26 mouse cellular contexts compared by ENCODE assay signal in the genomic region with DNA sequence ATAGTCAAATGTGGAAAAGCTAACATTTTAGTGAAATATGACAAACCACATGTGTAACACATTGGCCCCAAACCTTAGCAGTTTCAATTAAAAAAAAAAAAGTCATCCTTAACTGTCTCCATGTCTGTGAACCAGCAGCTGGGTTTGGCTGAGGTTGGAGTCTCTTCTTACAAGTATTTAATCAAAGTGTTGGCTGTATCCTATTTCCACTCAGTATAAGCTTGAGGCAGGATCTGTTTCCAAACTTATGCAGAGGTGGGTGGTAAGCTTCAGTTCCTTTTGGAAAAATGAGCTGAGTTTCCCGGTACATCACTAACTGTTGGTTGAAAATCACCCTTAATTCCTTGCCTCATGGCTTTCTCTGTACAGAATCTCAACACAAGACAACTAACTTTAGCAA.
DNase-seq lines count a peak whose midpoint lies in the region; ATAC-seq and TF ChIP-seq lines count a peak whose summit lies in the region.
"Had no signal": no experiment of that assay in that cellular context is flagged by ENCODE, and none has a peak within 500 bp of the region (broad histone marks: within the 10 kb centered on the region; RNA-seq: fewer than 3 reads in every experiment).

No protein-coding gene starts in this region.

- peak; percentile 53; the same call in 1 of the 2 replicates for ATAC-seq in embryonic facial prominence, embryonic 14.5 days (ENCODE audit: low read depth)
- ATAC-seq in kidney, embryonic 14.5 days (ENCODE audit: low FRiP score, low TSS enrichment) = peak; percentile 24; the same call in 1 of the 2 replicates
- no peak for ATAC-seq in kidney, postnatal 0 days (replicated peaks; ENCODE audit: low FRiP score, low read depth)
- ATAC-seq: activated CD4-positive, CD25-positive, alpha-beta regulatory T cell, adult 4 months; forebrain, embryonic 15.5 days; hindbrain, postnatal 0 days had no signal

- H3K4me1 ChIP-seq in embryonic facial prominence, embryonic 14.5 days (ENCODE audit: control insufficient read depth, insufficient read depth, low read length) = no peaks in the 10 kb centered on the region
- H3K4me1 ChIP-seq in embryonic facial prominence, embryonic 10.5 days = no peaks in the 10 kb centered on the region
- no peaks in the 10 kb centered on the region for H3K4me1 ChIP-seq in kidney, embryonic 14.5 days (ENCODE audit: control insufficient read depth, insufficient read depth, low read length)
- H3K4me1 ChIP-seq in kidney, postnatal 0 days (replicated peaks; ENCODE audit: insufficient read depth, low read length) = no peaks in the 10 kb centered on the region
- H3K4me1 ChIP-seq: embryonic facial prominence, embryonic 12.5 days; forebrain, embryonic 12.5 days; forebrain, embryonic 15.5 days; heart, embryonic 10.5 days; heart, embryonic 13.5 days had no signal

- no peak overlapping the region for H3K4me3 ChIP-seq in embryonic facial prominence, embryonic 14.5 days (ENCODE audit: low read depth, low read length)
- no peak overlapping the region for H3K4me3 ChIP-seq in embryonic facial prominence, embryonic 10.5 days
- no peak overlapping the region for H3K4me3 ChIP-seq in kidney, embryonic 14.5 days (ENCODE audit: low read length)
- H3K4me3 ChIP-seq in kidney, postnatal 0 days (replicated peaks; ENCODE audit: low read depth, low read length) = no peak overlapping the region
- H3K4me3 ChIP-seq: embryonic facial prominence, embryonic 12.5 days; erythroblast, embryonic 14.5 days; forebrain, embryonic 12.5 days; forebrain, embryonic 15.5 days; heart, adult 2 months; heart, embryonic 10.5 days; heart, embryonic 13.5 days had no signal

- no peaks in the 10 kb centered on the region; the same call in 1 of the 2 replicates for H3K27me3 ChIP-seq in embryonic facial prominence, embryonic 14.5 days (replicated peaks; ENCODE audit: control insufficient read depth, insufficient read depth, low read length)
- no peaks in the 10 kb centered on the region for H3K27me3 ChIP-seq in embryonic facial prominence, embryonic 10.5 days (replicated peaks; ENCODE audit: low read depth, poor library complexity, severe bottlenecking)
- no peaks in the 10 kb centered on the region for H3K27me3 ChIP-seq in kidney, embryonic 14.5 days (ENCODE audit: control insufficient read depth, insufficient read depth, low read length)
- no peaks in the 10 kb centered on the region for H3K27me3 ChIP-seq in kidney, postnatal 0 days (ENCODE audit: insufficient read depth, low read length)
- H3K27me3 ChIP-seq: embryonic facial prominence, embryonic 12.5 days; forebrain, embryonic 12.5 days; forebrain, embryonic 15.5 days; heart, embryonic 13.5 days had no signal

- WGBS in embryonic facial prominence, embryonic 14.5 days = 52% methylated on average over 1 of the region's 1 CpGs
- 76% methylated on average over 1 of the region's 1 CpGs for WGBS in embryonic facial prominence, embryonic 10.5 days
- WGBS in kidney, embryonic 14.5 days = 67% methylated on average over 1 of the region's 1 CpGs
- WGBS in kidney, postnatal 0 days = 50% methylated on average over 1 of the region's 1 CpGs

- H3K36me3 ChIP-seq in embryonic facial prominence, embryonic 14.5 days (ENCODE audit: control insufficient read depth, insufficient read depth, low read length) = no peaks in the 10 kb centered on the region
- no peaks in the 10 kb centered on the region for H3K36me3 ChIP-seq in embryonic facial prominence, embryonic 10.5 days (replicated peaks)
- H3K36me3 ChIP-seq in kidney, embryonic 14.5 days (ENCODE audit: control insufficient read depth, insufficient read depth, low read length) = no peaks in the 10 kb centered on the region
- H3K36me3 ChIP-seq in kidney, postnatal 0 days (ENCODE audit: insufficient read depth, low read length) = no peaks in the 10 kb centered on the region
- H3K36me3 ChIP-seq: embryonic facial prominence, embryonic 12.5 days; forebrain, embryonic 12.5 days; forebrain, embryonic 15.5 days; heart, embryonic 10.5 days; heart, embryonic 13.5 days had no signal

- TF ChIP-seq CTCF in kidney, postnatal 0 days (IDR thresholded peaks at IDR 0.05; ENCODE audit: low read depth) = no peak

- no peaks in the 10 kb centered on the region for H3K9me3 ChIP-seq in embryonic facial prominence, embryonic 14.5 days (ENCODE audit: control insufficient read depth, low read length)
- no peaks in the 10 kb centered on the region for H3K9me3 ChIP-seq in embryonic facial prominence, embryonic 10.5 days
- H3K9me3 ChIP-seq in kidney, embryonic 14.5 days (ENCODE audit: control insufficient read depth, low read length) = no peaks in the 10 kb centered on the region
- no peaks in the 10 kb centered on the region for H3K9me3 ChIP-seq in kidney, postnatal 0 days (replicated peaks; ENCODE audit: low read length)
- H3K9me3 ChIP-seq: embryonic facial prominence, embryonic 12.5 days; forebrain, embryonic 12.5 days; forebrain, embryonic 15.5 days; heart, embryonic 10.5 days; heart, embryonic 13.5 days had no signal

- H3K9ac ChIP-seq in embryonic facial prominence, embryonic 14.5 days (ENCODE audit: low read depth, low read length) = no peak overlapping the region
- H3K9ac ChIP-seq in kidney, embryonic 14.5 days (ENCODE audit: low read depth, low read length) = no peak overlapping the region
- H3K9ac ChIP-seq in kidney, postnatal 0 days (ENCODE audit: low read depth, low read length) = no peak overlapping the region
- H3K9ac ChIP-seq: embryonic facial prominence, embryonic 12.5 days; forebrain, embryonic 12.5 days; forebrain, embryonic 15.5 days; heart, embryonic 13.5 days; hindbrain, embryonic 14.5 days had no signal

- no peak overlapping the region for H3K4me2 ChIP-seq in embryonic facial prominence, embryonic 14.5 days (ENCODE audit: low read depth, low read length)
- no peak overlapping the region for H3K4me2 ChIP-seq in kidney, embryonic 14.5 days (replicated peaks; ENCODE audit: low read depth, low read length)
- no peak overlapping the region for H3K4me2 ChIP-seq in kidney, postnatal 0 days (ENCODE audit: low read length)
- H3K4me2 ChIP-seq: embryonic facial prominence, embryonic 12.5 days; forebrain, embryonic 12.5 days; forebrain, embryonic 15.5 days; heart, embryonic 13.5 days; hindbrain, embryonic 14.5 days had no signal

- peak; percentile 63 for DNase-seq in embryonic facial prominence, embryonic 14.5 days (ENCODE audit: low spot score)
- no peak for DNase-seq in embryonic facial prominence, embryonic 10.5 days (ENCODE audit: low spot score)
- no peak for DNase-seq in kidney, adult 8-10 months
- DNase-seq in kidney, postnatal 0 days (ENCODE audit: low spot score) = peak; percentile 50
- no peak for DNase-seq in kidney, adult 11 months
- DNase-seq in brain, adult 2 months (ENCODE audit: low read depth, low spot score) = peak; percentile 57
- DNase-seq: adrenal gland, adult 8-10 months; adrenal gland, postnatal 25 days; cerebellum, adult 18-20 months; cerebellum, adult 9-10 months; cerebellum, postnatal 14 days; gastrocnemius, postnatal 10 days; gastrocnemius, postnatal 36 days; heart, adult 2 months; heart, postnatal 14 days; heart, postnatal 4 days had no signal

- H3K27ac ChIP-seq in embryonic facial prominence, embryonic 14.5 days (replicated peaks; ENCODE audit: low read depth, low read length) = no peak overlapping the region
- no peak overlapping the region for H3K27ac ChIP-seq in embryonic facial prominence, embryonic 10.5 days (replicated peaks)
- H3K27ac ChIP-seq in kidney, embryonic 14.5 days (ENCODE audit: low read depth, low read length) = no peak overlapping the region
- H3K27ac ChIP-seq in kidney, postnatal 0 days = no peak overlapping the region
- H3K27ac ChIP-seq: embryonic facial prominence, embryonic 12.5 days; forebrain, embryonic 12.5 days; forebrain, embryonic 15.5 days; heart, adult 2 months; heart, embryonic 10.5 days; heart, embryonic 13.5 days; hindbrain, embryonic 14.5 days; hindbrain, postnatal 0 days had no signal

Comparison
In these comparisons a context has a peak if more than half of its experiments do, and no peak if none do; other contexts are left out.
1. DNase-seq: peak in embryonic facial prominence, embryonic 14.5 days (single experiment), kidney, postnatal 0 days (single experiment) and brain, adult 2 months (single experiment); none in embryonic facial prominence, embryonic 10.5 days (single experiment), kidney, adult 8-10 months (0 of 2) and kidney, adult 11 months (single experiment).